Mouse (Mus musculus) myocyte (in vitro differentiated cells): Measurements from ENCODE around the gene Dido1. TPM values are rescaled to one million over a fixed set of nuclear protein-coding genes. Genes with fewer than 3 reads are reported as not detected.

Experiments
- H3K27me3 ChIP-seq: one replicate; pipeline ENCODE4 v1.6.1; 2011; ENCODE audit not compliant: control insufficient read depth, insufficient read depth, insufficient read length
- H3K36me3 ChIP-seq: one replicate; pipeline ENCODE4 v1.6.1; 2011; ENCODE audit not compliant: control insufficient read depth, insufficient read depth
- H3K4me2 ChIP-seq: one replicate; pipeline ENCODE4 v1.6.1; 2011; ENCODE audit warnings: low read depth, control low read depth
- H3K4me3 ChIP-seq: one replicate; pipeline ENCODE4 v1.5.1; 2011; ENCODE audit warnings: mild to moderate bottlenecking, control low read depth, moderate library complexity
- H3K79me2 ChIP-seq: one replicate; pipeline ENCODE4 v1.6.1; 2011; ENCODE audit not compliant: control insufficient read depth, insufficient read depth
- H3ac ChIP-seq: one replicate; pipeline ENCODE4 v1.6.1; 2011; ENCODE audit not compliant: control insufficient read depth, insufficient read length
- CEBPB ChIP-seq: IDR thresholded peaks from 2 replicates; pipeline ENCODE4 v1.6.1; 2011; ENCODE audit warnings: mild to moderate bottlenecking, moderate library complexity; ENCODE audit not compliant: poor library complexity, insufficient read depth, severe bottlenecking
- E2F4 ChIP-seq: IDR thresholded peaks from one replicate; pipeline ENCODE4 v1.6.1; 2011; ENCODE audit warnings: mild to moderate bottlenecking, control low read depth, moderate library complexity; ENCODE audit not compliant: insufficient read depth
- MAX ChIP-seq: IDR thresholded peaks from one replicate; pipeline ENCODE4 v1.6.1; 2011; ENCODE audit warnings: low read depth, mild to moderate bottlenecking, control low read depth
- MYOD1 ChIP-seq, 3 experiments: IDR thresholded peaks; one replicate each; pipeline ENCODE4 v1.6.1; 2011; ENCODE audit warnings: control low read depth in 2 of 3, low read depth in 2 of 3, mild to moderate bottlenecking in 2 of 3, moderate library complexity in 1 of 3; ENCODE audit not compliant: insufficient read length in 2 of 3, control insufficient read depth in 1 of 3
- MYOG ChIP-seq, 3 experiments: IDR thresholded peaks; one replicate each; pipeline ENCODE4 v1.6.1; 2011; ENCODE audit warnings: control low read depth in 2 of 3, low read depth in 2 of 3, mild to moderate bottlenecking in 2 of 3; ENCODE audit not compliant: insufficient read length in 2 of 3, control insufficient read depth in 1 of 3, insufficient read depth in 1 of 3
- POLR2A ChIP-seq: IDR thresholded peaks from one replicate; pipeline ENCODE4 v1.6.1; 2011; ENCODE audit warnings: low read depth, mild to moderate bottlenecking, control low read depth, moderate library complexity; ENCODE audit not compliant: insufficient read length
- POLR2AphosphoS2 ChIP-seq: IDR thresholded peaks from one replicate; pipeline ENCODE4 v1.6.1; 2011; ENCODE audit warnings: low read depth, control low read depth; ENCODE audit not compliant: insufficient read length
- REST ChIP-seq: IDR thresholded peaks from one replicate; pipeline ENCODE4 v1.6.1; 2011; ENCODE audit warnings: mild to moderate bottlenecking, control low read depth, moderate library complexity; ENCODE audit not compliant: insufficient read depth, insufficient read length
- SRF ChIP-seq: IDR thresholded peaks from one replicate; pipeline ENCODE4 v1.6.1; 2011; ENCODE audit warnings: low read depth; ENCODE audit not compliant: control insufficient read depth, insufficient read length
- TCF12 ChIP-seq: IDR thresholded peaks from one replicate; pipeline ENCODE4 v1.6.1; 2011; ENCODE audit warnings: mild to moderate bottlenecking, control low read depth; ENCODE audit not compliant: poor library complexity, insufficient read depth, severe bottlenecking
- TCF3 ChIP-seq: IDR thresholded peaks from one replicate; pipeline ENCODE4 v1.6.1; 2011; ENCODE audit warnings: low read depth, control low read depth; ENCODE audit not compliant: insufficient read length
- USF1 ChIP-seq: IDR thresholded peaks from one replicate; pipeline ENCODE4 v1.6.1; 2011; ENCODE audit warnings: low read depth, mild to moderate bottlenecking, control low read depth, moderate library complexity
- polyA plus RNA-seq: library from polyadenylated mRNA; unstranded; fragments of >200 nt; fragmentation: generic; extraction: Trizol; gene quantifications from one replicate; pipeline ENCODE4 v1.2.1, GENCODE M21; 2012; ENCODE audit warnings: missing spikeins

Gene Dido1
- polyA plus RNA-seq, 1 experiment, result 9.3 TPM

- Histone ChIP-seq H3K27me3 (peaks cover 22% of the 10 kb centered on the region), H3K4me2 (no peak overlapping the region), H3K36me3 (no peaks in the 10 kb centered on the region), H3K79me2 (no peaks in the 10 kb centered on the region), H3K4me3 (no peak overlapping the region), H3ac (no peak overlapping the region)
- TF ChIP-seq TCF3, result no peak
- TF ChIP-seq E2F4, result no peak
- TF ChIP-seq USF1, result no peak
- TF ChIP-seq POLR2A, result no peak
- TF ChIP-seq POLR2AphosphoS2, result no peak
- no peak for TF ChIP-seq REST
- TF ChIP-seq MAX, result no peak
- TF ChIP-seq TCF12, result no peak
- no peak for TF ChIP-seq MYOD1 (IDR thresholded peaks at IDR 0.05; ENCODE audit: control insufficient read depth in 1 of 3, insufficient read length in 2 of 3, low read depth in 2 of 3)
- no peak for TF ChIP-seq MYOG (IDR thresholded peaks at IDR 0.05; ENCODE audit: control insufficient read depth in 1 of 3, insufficient read depth in 1 of 3, insufficient read length in 2 of 3, low read depth in 2 of 3)
Observed at GRCm38 (mm10) chr2:180742820-180743219, 33.0 kb upstream of the Dido1 start.

GRCm38 (mm10) chr2:180741421-180741820 is 31.6 kb upstream of the Dido1 start:
- peaks cover 36% of the 10 kb centered on the region for H3K27me3 ChIP-seq
- TF ChIP-seq E2F4 (no peak), CEBPB (no peak), SRF (no peak), POLR2A (no peak), MAX (no peak)

DNA sequence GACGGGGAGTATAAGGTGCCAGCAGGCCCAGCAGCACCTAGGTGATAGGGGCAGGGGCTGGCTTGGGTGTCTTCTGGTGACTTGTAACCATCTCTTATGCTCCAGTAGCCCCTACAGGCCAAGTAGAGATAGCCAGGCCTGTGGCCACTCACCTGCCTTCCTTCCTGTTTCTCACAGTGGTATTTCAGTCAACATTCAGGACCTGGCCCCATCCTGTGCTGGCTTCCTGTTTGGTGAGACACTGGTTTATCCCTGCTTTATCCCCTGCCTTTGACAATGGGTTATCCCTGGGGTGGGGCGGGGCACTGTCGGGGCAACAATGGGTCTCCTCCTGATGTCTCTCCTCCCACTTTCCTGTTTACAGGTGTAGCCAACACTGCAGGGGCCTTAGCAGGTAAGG is 30.6 kb upstream of the Dido1 start:
- TF ChIP-seq REST (no peak), CEBPB (no peak), E2F4 (no peak), MAX (no peak), MYOG (IDR thresholded peaks at IDR 0.05; ENCODE audit: control insufficient read depth in 1 of 3, insufficient read depth in 1 of 3, insufficient read length in 2 of 3, low read depth in 2 of 3) (no peak), POLR2A (no peak), SRF (no peak), POLR2AphosphoS2 (no peak), TCF3 (no peak), TCF12 (no peak), USF1 (no peak), MYOD1 (IDR thresholded peaks at IDR 0.05; ENCODE audit: control insufficient read depth in 1 of 3, insufficient read length in 2 of 3, low read depth in 2 of 3) (no peak)
- H3ac ChIP-seq, result no peak overlapping the region
- H3K4me3 ChIP-seq, result no peak overlapping the region
- peaks cover 46% of the 10 kb centered on the region for H3K27me3 ChIP-seq
- H3K4me2 ChIP-seq, result no peak overlapping the region
- H3K36me3 ChIP-seq, result no peaks in the 10 kb centered on the region
- H3K79me2 ChIP-seq, result no peaks in the 10 kb centered on the region

More at GRCm38 (mm10) chr2:180741421-180741820, 31.6 kb upstream of the Dido1 start:
- H3K4me3 ChIP-seq, result no peak overlapping the region
- H3K79me2 ChIP-seq, result no peaks in the 10 kb centered on the region
- no peaks in the 10 kb centered on the region for H3K36me3 ChIP-seq
- no peak overlapping the region for H3ac ChIP-seq
- H3K4me2 ChIP-seq, result no peak overlapping the region

- TF ChIP-seq E2F4 (no peak), POLR2A (no peak), CEBPB (no peak), POLR2AphosphoS2 (no peak), MYOD1 (IDR thresholded peaks at IDR 0.05; ENCODE audit: control insufficient read depth in 1 of 3, insufficient read length in 2 of 3, low read depth in 2 of 3) (no peak), SRF (no peak)
- no peaks in the 10 kb centered on the region for H3K36me3 ChIP-seq
- H3K4me2 ChIP-seq, result no peak overlapping the region
- peaks cover 64% of the 10 kb centered on the region for H3K27me3 ChIP-seq
- no peak overlapping the region for H3ac ChIP-seq
- no peak overlapping the region for H3K4me3 ChIP-seq
- H3K79me2 ChIP-seq, result no peaks in the 10 kb centered on the region
Observed at GRCm38 (mm10) chr2:180737984-180738383, 28.2 kb upstream of the Dido1 start.

- H3K79me2 ChIP-seq, result no peaks in the 10 kb centered on the region
- no peak overlapping the region for H3K4me2 ChIP-seq
- no peaks in the 10 kb centered on the region for H3K36me3 ChIP-seq
- no peak overlapping the region for H3K4me3 ChIP-seq
- no peak for TF ChIP-seq MAX
- TF ChIP-seq CEBPB, result no peak
- no peak for TF ChIP-seq E2F4
- no peak for TF ChIP-seq TCF3
- TF ChIP-seq REST, result no peak
- TF ChIP-seq USF1, result no peak
- TF ChIP-seq MYOG (IDR thresholded peaks at IDR 0.05; ENCODE audit: control insufficient read depth in 1 of 3, insufficient read depth in 1 of 3, insufficient read length in 2 of 3, low read depth in 2 of 3), result no peak
- TF ChIP-seq MYOD1 (IDR thresholded peaks at IDR 0.05; ENCODE audit: control insufficient read depth in 1 of 3, insufficient read length in 2 of 3, low read depth in 2 of 3), result no peak
- no peak for TF ChIP-seq POLR2AphosphoS2
- TF ChIP-seq POLR2A, result no peak
- TF ChIP-seq TCF12, result no peak
- no peak for TF ChIP-seq SRF
- H3ac ChIP-seq, result no peak overlapping the region
- peaks cover 71% of the 10 kb centered on the region for H3K27me3 ChIP-seq
Observed at GRCm38 (mm10) chr2:180735232-180735631, 25.4 kb upstream of the Dido1 start.
